Mouse (Mus musculus) bone marrow, adult 2 months (tissue): ENCODE results near the gene Plekha4. TPM values are rescaled to one million over a fixed set of nuclear protein-coding genes. Genes with fewer than 3 reads are reported as not detected.

Experiments used
- H3K27ac ChIP-seq: fragments of 200-500 bp; 2 replicates; pipeline ENCODE4 v1.5.1; 2012; ENCODE audit warnings: low read depth, mild to moderate bottlenecking, control low read depth, inconsistent platforms, low read length; ENCODE audit not compliant: control insufficient read depth, poor library complexity, insufficient read depth
- H3K4me1 ChIP-seq: fragments of 200-500 bp; 2 replicates; pipeline ENCODE4 v1.6.1; 2011; ENCODE audit warnings: low read length; ENCODE audit not compliant: control insufficient read depth, insufficient read depth
- H3K4me3 ChIP-seq: fragments of 200-500 bp; replicated peaks from 2 replicates; pipeline ENCODE3; 2011; ENCODE audit warnings: mild to moderate bottlenecking, low read depth, low read length, control low read depth; ENCODE audit not compliant: control insufficient read depth
- CTCF ChIP-seq: fragments of 200-500 bp; IDR thresholded peaks from 2 replicates; pipeline ENCODE4 v1.5.1; 2011; ENCODE audit warnings: low read length, control low read depth; ENCODE audit not compliant: control insufficient read depth, insufficient read depth
- POLR2A ChIP-seq: fragments of 200-500 bp; IDR thresholded peaks from 2 replicates; pipeline ENCODE4 v1.6.1; 2011; ENCODE audit warnings: low read depth, mild to moderate bottlenecking, control low read depth, low read length, borderline replicate concordance; ENCODE audit not compliant: control insufficient read depth
- WGBS: fragments of 180-500 bp; shearing (Covaris S2); methylation state at CpG from one replicate; pipeline ENCODE4 v1.1.7; 2018; 5-methylcytosine and 5-hydroxymethylcytosine counted together
- polyA plus RNA-seq: library from polyadenylated mRNA; stranded (reverse); fragments of >200 nt; gene quantifications from 2 replicates; pipeline ENCODE4 v1.2.4, GENCODE M21; 2011; ENCODE audit warnings: low replicate concordance; ENCODE audit not compliant: missing spikeins, insufficient read depth, insufficient read length

Plekha4 gene
- polyA plus RNA-seq, 1 experiment: 8.9 TPM

DNA sequence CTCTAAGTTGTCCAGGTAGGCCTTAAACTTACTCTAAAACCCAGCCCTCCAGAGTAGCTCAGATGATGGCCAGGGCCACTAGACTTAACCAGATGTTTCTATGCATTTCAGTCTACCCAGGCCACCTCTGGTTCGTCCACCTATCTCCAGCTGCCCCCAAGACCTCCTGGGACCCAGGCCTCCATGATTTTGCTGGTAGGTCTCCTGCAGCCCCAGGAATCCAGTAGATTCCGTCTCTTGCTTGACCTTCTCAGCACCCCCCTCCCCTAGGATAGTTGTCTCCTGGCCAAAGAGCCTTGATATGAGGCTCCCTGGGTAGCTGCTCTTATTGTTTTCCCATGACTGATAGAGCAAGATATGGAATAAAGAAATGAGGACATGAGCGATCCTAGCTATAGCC lies 13.0 kb downstream of the Plekha4 start:
- TF ChIP-seq POLR2A (no peak), CTCF (no peak)
- WGBS: 74% methylated on average over 3 of the region's 3 CpGs
- Histone ChIP-seq H3K27ac (no peak overlapping the region), H3K4me3 (no peak overlapping the region), H3K4me1 (no peaks in the 10 kb centered on the region)

DNA sequence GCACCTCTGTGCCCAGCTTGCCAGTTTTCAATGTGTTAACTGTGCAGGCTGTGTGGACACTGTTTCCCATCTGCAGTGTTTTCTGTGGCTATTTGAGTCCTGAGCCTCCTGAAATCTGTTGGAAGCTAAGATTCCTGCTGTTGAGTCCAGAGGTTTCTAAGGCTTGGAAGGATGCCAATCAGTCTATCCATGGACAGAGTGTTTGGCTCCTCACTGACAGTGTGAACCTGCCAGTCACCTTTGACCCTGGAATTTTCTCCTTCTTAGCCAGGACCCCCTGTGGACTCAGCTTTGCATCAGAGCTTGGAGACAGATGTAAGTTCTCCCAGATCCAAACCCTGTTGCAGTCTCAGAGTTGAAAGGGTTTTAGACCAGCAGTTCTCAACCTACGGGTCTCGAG lies 14.1 kb downstream of the Plekha4 start:
- no peak overlapping the region for H3K27ac ChIP-seq

GRCm38 (mm10) chr7:45544525-45544924 lies 18.4 kb downstream of the Plekha4 start:
- H3K4me3 ChIP-seq: no peak overlapping the region
- TF ChIP-seq CTCF (0 out of 2 replicates have a peak, but pooled peaks have one; percentile 6), POLR2A (no peak)
- H3K27ac ChIP-seq: no peak overlapping the region
- WGBS: 85% methylated on average over 1 of the region's 1 CpGs
- H3K4me1 ChIP-seq: no peaks in the 10 kb centered on the region

More for the DNA sequence above, 14.1 kb downstream of the Plekha4 start:
- WGBS: 67% methylated on average over 2 of the region's 2 CpGs
- H3K4me3 ChIP-seq: no peak overlapping the region
- H3K4me1 ChIP-seq: no peaks in the 10 kb centered on the region
- TF ChIP-seq CTCF: no peak
- no peak for TF ChIP-seq POLR2A

GRCm38 (mm10) chr7:45549641-45550436 lies 23.7 kb downstream of the Plekha4 start:
- Histone ChIP-seq H3K4me1 (no peaks in the 10 kb centered on the region), H3K27ac (no peak overlapping the region), H3K4me3 (no peak overlapping the region)
- TF ChIP-seq POLR2A (no peak), CTCF (no peak)
- WGBS: 85% methylated on average over 16 of the region's 16 CpGs

- 80% methylated on average over 11 of the region's 11 CpGs for WGBS
- H3K4me3 ChIP-seq: no peak overlapping the region
- TF ChIP-seq POLR2A: no peak
- no peak for TF ChIP-seq CTCF
- no peaks in the 10 kb centered on the region for H3K4me1 ChIP-seq
- no peak overlapping the region for H3K27ac ChIP-seq
These were observed 24.8 kb downstream of the Plekha4 start for GRCm38 (mm10) chr7:45550821-45551511.

DNA sequence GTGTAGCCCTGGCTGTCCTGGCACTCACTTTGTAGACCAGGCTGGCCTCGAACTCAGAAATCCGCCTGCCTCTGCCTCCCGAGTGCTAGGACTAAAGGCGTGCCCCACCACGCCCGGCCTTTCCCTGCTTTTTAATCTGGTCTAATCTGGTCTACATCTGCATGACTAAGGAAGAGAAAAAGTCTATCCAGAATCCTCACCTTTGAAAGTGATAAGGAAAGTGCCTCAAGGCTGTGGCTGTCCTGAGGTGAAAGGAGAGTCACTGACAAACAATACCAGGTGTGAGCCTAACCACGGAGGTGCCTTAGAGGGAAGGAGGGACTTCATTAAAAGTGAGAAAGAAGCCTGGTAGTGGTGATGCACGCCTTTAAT lies 25.4 kb downstream of the Plekha4 start:
- H3K4me3 ChIP-seq: no peak overlapping the region
- WGBS: 78% methylated on average over 8 of the region's 8 CpGs
- TF ChIP-seq CTCF: no peak
- TF ChIP-seq POLR2A: no peak
- no peak overlapping the region for H3K27ac ChIP-seq
- H3K4me1 ChIP-seq: no peaks in the 10 kb centered on the region

- 78% methylated on average over 8 of the region's 8 CpGs for WGBS
- TF ChIP-seq POLR2A: no peak
- no peak for TF ChIP-seq CTCF
- no peak overlapping the region for H3K27ac ChIP-seq
- no peak overlapping the region for H3K4me3 ChIP-seq
- no peaks in the 10 kb centered on the region for H3K4me1 ChIP-seq
These were observed 27.4 kb downstream of the Plekha4 start for GRCm38 (mm10) chr7:45553519-45553918.

DNA sequence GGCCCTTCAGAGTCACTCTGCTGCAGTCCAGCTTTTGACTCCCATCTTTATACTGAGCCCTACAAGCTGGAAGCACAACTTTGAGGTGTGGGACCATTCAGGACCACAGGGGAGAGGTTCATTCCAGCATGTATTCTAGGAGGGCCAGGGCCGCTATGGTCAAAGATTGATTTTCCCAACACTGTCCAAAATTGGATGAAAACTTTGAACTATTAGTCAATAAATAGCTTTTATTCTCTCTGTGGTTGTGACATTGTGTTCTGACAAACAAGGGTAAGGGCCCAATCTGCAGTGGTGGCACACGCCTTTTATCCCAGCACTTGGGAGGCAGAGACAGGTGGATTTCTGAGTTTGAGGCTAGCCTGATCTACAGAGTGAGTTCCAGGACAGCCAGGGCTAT lies 27.9 kb downstream of the Plekha4 start:
- Histone ChIP-seq H3K4me1 (no peaks in the 10 kb centered on the region), H3K27ac (no peak overlapping the region), H3K4me3 (no peak overlapping the region)
- 86% methylated on average over 2 of the region's 2 CpGs for WGBS
- TF ChIP-seq CTCF (no peak), POLR2A (no peak)
